Mouse (Mus musculus) G1E (cell line): ENCODE results near the gene Rac1. TPM values are rescaled to one million over a fixed set of nuclear protein-coding genes. Genes with fewer than 3 reads are reported as not detected.

Experiments used
- ATAC-seq: 2 replicates; pipeline ENCODE4 v1.8.0; 2016; ENCODE audit warnings: mild to moderate bottlenecking; ENCODE audit not compliant: insufficient number of reproducible peaks, poor library complexity, low FRiP score, severe bottlenecking; ENCODE audit errors: extremely low read depth
- DNase-seq: peaks from one replicate; pipeline ENCODE4 v3.0.0; 2012; ENCODE audit warnings: low spot score
- H3K27me3 ChIP-seq: 2 replicates; pipeline ENCODE4 v1.6.1; 2012; ENCODE audit warnings: mild to moderate bottlenecking, low read length, inconsistent platforms; ENCODE audit not compliant: insufficient read depth
- H3K36me3 ChIP-seq: replicated peaks from 2 replicates; pipeline ENCODE3; 2012; ENCODE audit warnings: mild to moderate bottlenecking, inconsistent platforms
- H3K4me1 ChIP-seq: 2 replicates; pipeline ENCODE4 v1.6.1; 2012; ENCODE audit warnings: low read depth, low read length, inconsistent platforms, mixed read lengths; ENCODE audit not compliant: insufficient read depth
- H3K4me3 ChIP-seq: 2 replicates; pipeline ENCODE4 v1.5.1; 2012; ENCODE audit warnings: low read depth, mild to moderate bottlenecking, inconsistent platforms, low read length, moderate library complexity, mixed read lengths
- H3K9me3 ChIP-seq: replicated peaks from 2 replicates; pipeline ENCODE4 v1.6.1; 2012; ENCODE audit warnings: inconsistent platforms
- CTCF ChIP-seq: IDR thresholded peaks from 2 replicates; pipeline ENCODE4 v1.5.1; 2012; ENCODE audit warnings: low read depth, low read length, inconsistent platforms, mixed read lengths
- GATA1 ChIP-seq: IDR thresholded peaks from 2 replicates; pipeline ENCODE4 v1.6.1; 2012; ENCODE audit warnings: borderline replicate concordance, low read length, inconsistent platforms, mixed read lengths
- GATA2 ChIP-seq: IDR thresholded peaks from 2 replicates; pipeline ENCODE4 v1.6.1; 2012; ENCODE audit warnings: low read depth, low read length, inconsistent platforms, borderline replicate concordance
- POLR2AphosphoS5 ChIP-seq: IDR thresholded peaks from 2 replicates; pipeline ENCODE4 v1.6.1; 2012; ENCODE audit warnings: low read depth, low read length, inconsistent platforms; ENCODE audit not compliant: insufficient replicate concordance
- TAL1 ChIP-seq: conservative IDR thresholded peaks from 2 replicates; pipeline ENCODE4 v1.6.1; 2012; ENCODE audit warnings: low read depth, low read length, inconsistent platforms, mixed read lengths
- polyA plus RNA-seq: library from polyadenylated mRNA; stranded (reverse); fragments of >175 nt; gene quantifications from 2 replicates; pipeline ENCODE4 v1.2.3, GENCODE M21; 2012
- total RNA-seq, 2 experiments: library from RNA; stranded (forward) in 1 of 2; stranded (reverse) in 1 of 2; fragments of 200-1000 nt in 1 of 2; fragments of >200 nt in 1 of 2; fragmentation: Nextera tagmentation in 1 of 2; gene quantifications; 2 replicates each; pipeline ENCODE4 v1.2.3; 2014 to 2017

Rac1 gene
- total and polyA plus RNA-seq, 3 experiments: 93.2 to 802 (median 150) TPM

GRCm38 (mm10) chr5:143547866-143548265 is 20.0 kb upstream of the Rac1 start:
- H3K36me3 ChIP-seq: peaks cover 17% of the 10 kb centered on the region
- peaks cover 35% of the 10 kb centered on the region for H3K4me1 ChIP-seq
- ATAC-seq (no peak), DNase-seq (no peak)
- no peak for TF ChIP-seq TAL1
- no peak for TF ChIP-seq GATA2
- TF ChIP-seq POLR2AphosphoS5: no peak
- no peak for TF ChIP-seq CTCF
- no peak for TF ChIP-seq GATA1
- no peak overlapping the region for H3K4me3 ChIP-seq
- H3K9me3 ChIP-seq: no peaks in the 10 kb centered on the region
- H3K27me3 ChIP-seq: peaks cover 28% of the 10 kb centered on the region

GRCm38 (mm10) chr5:143547384-143547783 is 19.5 kb upstream of the Rac1 start:
- no peak for ATAC-seq
- Histone ChIP-seq H3K4me3 (no peak overlapping the region; the same call in 1 of the 2 replicates), H3K9me3 (no peaks in the 10 kb centered on the region), H3K36me3 (peaks cover 14% of the 10 kb centered on the region), H3K4me1 (peaks cover 35% of the 10 kb centered on the region), H3K27me3 (peaks cover 28% of the 10 kb centered on the region)
- TF ChIP-seq CTCF (peak; percentile 96), GATA2 (no peak), POLR2AphosphoS5 (no peak), TAL1 (no peak), GATA1 (no peak)
- DNase-seq: peak; percentile 64

- TF ChIP-seq CTCF: no peak
- TF ChIP-seq TAL1: no peak
- TF ChIP-seq GATA1: no peak
- TF ChIP-seq GATA2: no peak
- TF ChIP-seq POLR2AphosphoS5: no peak
- H3K36me3 ChIP-seq: no peaks in the 10 kb centered on the region
- ATAC-seq (no peak), DNase-seq (no peak)
- H3K4me3 ChIP-seq: no peak overlapping the region
- H3K4me1 ChIP-seq: peaks cover 6% of the 10 kb centered on the region
- H3K9me3 ChIP-seq: no peaks in the 10 kb centered on the region
- peaks cover 51% of the 10 kb centered on the region for H3K27me3 ChIP-seq
Observed at GRCm38 (mm10) chr5:143539111-143539510, 11.3 kb upstream of the Rac1 start.

DNA sequence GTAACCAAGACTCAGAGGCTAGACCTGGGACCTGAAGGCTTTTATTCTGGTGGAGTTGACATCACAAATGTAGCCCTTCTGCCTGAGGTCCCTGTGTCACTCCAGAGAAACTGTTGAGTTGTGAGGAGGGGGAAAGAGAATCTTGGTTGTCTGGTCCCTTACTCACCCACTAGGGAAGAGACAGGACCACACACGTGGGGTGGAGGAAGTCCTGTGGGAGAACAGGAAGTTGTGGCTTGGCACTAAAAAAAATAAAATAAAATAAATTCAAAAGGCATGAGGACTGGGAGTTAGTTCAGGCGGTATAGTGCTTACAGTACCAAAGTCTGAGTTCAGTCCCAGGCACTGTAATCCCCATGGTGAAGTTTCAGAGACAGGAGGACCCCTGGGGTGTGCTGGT is 9.2 kb upstream of the Rac1 start:
- no peak for ATAC-seq

DNA sequence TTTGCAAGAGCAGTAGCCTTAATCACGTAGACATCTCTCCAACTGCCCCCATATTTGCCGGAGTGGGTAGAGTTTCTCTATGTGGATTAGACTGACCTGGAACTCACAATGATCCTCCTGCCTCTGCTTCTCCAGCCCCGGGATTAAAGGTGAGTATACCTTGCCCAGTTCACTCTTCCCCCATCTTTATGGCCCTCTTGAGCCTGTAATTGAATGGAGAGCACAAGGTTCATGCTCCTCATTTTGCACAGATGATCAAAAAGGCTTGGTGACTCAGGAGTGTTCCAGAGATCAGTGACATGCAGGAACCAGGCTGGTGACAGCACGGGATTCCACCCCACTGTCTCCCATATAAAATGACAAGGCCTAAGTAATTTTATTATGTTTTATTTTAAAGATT is 7.1 kb upstream of the Rac1 start:
- TF ChIP-seq POLR2AphosphoS5: no peak
- TF ChIP-seq GATA1: no peak
- no peak for TF ChIP-seq GATA2
- no peak for TF ChIP-seq CTCF
- TF ChIP-seq TAL1: no peak
- H3K36me3 ChIP-seq: no peaks in the 10 kb centered on the region
- no peak overlapping the region for H3K4me3 ChIP-seq
- H3K4me1 ChIP-seq: peaks cover 11% of the 10 kb centered on the region
- DNase-seq: no peak
- no peak for ATAC-seq
- H3K27me3 ChIP-seq: peaks cover 24% of the 10 kb centered on the region; the same call in 1 of the 2 replicates
- H3K9me3 ChIP-seq: no peaks in the 10 kb centered on the region

More for the DNA sequence above, 9.2 kb upstream of the Rac1 start:
- Histone ChIP-seq H3K9me3 (no peaks in the 10 kb centered on the region), H3K27me3 (peaks cover 40% of the 10 kb centered on the region), H3K4me1 (peaks cover 8% of the 10 kb centered on the region), H3K4me3 (no peak overlapping the region), H3K36me3 (no peaks in the 10 kb centered on the region)
- no peak for TF ChIP-seq TAL1
- no peak for TF ChIP-seq POLR2AphosphoS5
- TF ChIP-seq GATA1: no peak
- no peak for TF ChIP-seq CTCF
- TF ChIP-seq GATA2: no peak
- no peak for DNase-seq

- no peaks in the 10 kb centered on the region for H3K9me3 ChIP-seq
- H3K27me3 ChIP-seq: peaks cover 9% of the 10 kb centered on the region; the same call in 1 of the 2 replicates
- DNase-seq: no peak
- H3K4me1 ChIP-seq: peaks cover 27% of the 10 kb centered on the region
- peaks cover 7% of the 10 kb centered on the region for H3K36me3 ChIP-seq
- no peak for ATAC-seq
- TF ChIP-seq CTCF (no peak), TAL1 (no peak), POLR2AphosphoS5 (no peak), GATA1 (no peak), GATA2 (no peak)
- H3K4me3 ChIP-seq: no peak overlapping the region
Observed at GRCm38 (mm10) chr5:143530715-143531114, 2.9 kb upstream of the Rac1 start.
